Mouse (Mus musculus): ENCODE results near the gene Dcaf1. TPM values are rescaled to one million over a fixed set of nuclear protein-coding genes. Genes with fewer than 3 reads are reported as not detected.

Dcaf1 gene
- total and polyA plus RNA-seq, 3 experiments: 56.3 to 131 (median 58.7) TPM

- peak; percentile 98 for TF ChIP-seq MXI1 (IDR thresholded peaks at IDR 0.05; ENCODE audit: low read depth, low read length)
- peak; percentile 96 for TF ChIP-seq MAX (IDR thresholded peaks at IDR 0.05; ENCODE audit: low read length)
- peak; percentile 85 for TF ChIP-seq CHD2 (IDR thresholded peaks at IDR 0.05; ENCODE audit: low read length)
- peak; percentile 69 for TF ChIP-seq KAT2A (conservative IDR thresholded peaks at IDR 0.05; ENCODE audit: low read depth, low read length)
- TF ChIP-seq ZNF384 (IDR thresholded peaks at IDR 0.05; ENCODE audit: low read depth, low read length): no peak
- TF ChIP-seq NELFE (IDR thresholded peaks at IDR 0.05; ENCODE audit: low read depth, low read length): peak; percentile 95
- no peak; a peak in 1 of 4 replicates for TF ChIP-seq EP300 (IDR thresholded peaks at IDR 0.05; ENCODE audit: low read depth in 1 of 2, low read length in 2 of 2)
- TF ChIP-seq GABPA (IDR thresholded peaks at IDR 0.05; ENCODE audit: low read depth, low read length): no peak
- peak; percentile 97 for TF ChIP-seq SIN3A (IDR thresholded peaks at IDR 0.05; ENCODE audit: low read length)
- no peak for TF ChIP-seq SMC3 (IDR thresholded peaks at IDR 0.05; ENCODE audit: low read depth, low read length)
- peak; percentile 93 for TF ChIP-seq POLR2AphosphoS2 (IDR thresholded peaks at IDR 0.05; ENCODE audit: low read length)
- TF ChIP-seq USF1 (IDR thresholded peaks at IDR 0.05; ENCODE audit: low read depth, low read length): peak; percentile 85
- TF ChIP-seq HCFC1 (IDR thresholded peaks at IDR 0.05; ENCODE audit: low read depth, low read length): peak; percentile 90
Measured at GRCm38 (mm10) chr9:106891829-106892551, 70.3 kb downstream of the Dcaf1 start, which contains the start of gene Manf (continued).

DNA sequence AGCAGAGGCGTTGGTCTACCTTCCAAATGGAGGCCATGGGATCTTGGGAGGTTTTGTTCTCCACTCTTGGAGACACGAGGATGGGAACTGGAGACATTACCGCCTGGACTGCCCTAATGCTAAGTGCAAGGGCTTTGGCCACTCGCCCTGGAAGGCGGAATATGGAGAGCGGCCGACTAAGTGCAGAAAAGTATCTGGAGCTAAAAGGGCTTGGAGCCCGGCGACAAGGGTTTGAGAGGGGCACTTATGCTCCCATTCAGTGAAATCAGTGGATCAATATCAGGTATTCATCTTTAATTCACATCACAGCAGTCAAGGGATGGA lies 70.8 kb downstream of the Dcaf1 start:
- peak overlapping the region; percentile 86 for H3K27ac ChIP-seq (ENCODE audit: control insufficient read depth, low read depth, low read length)
- H3K9ac ChIP-seq (ENCODE audit: control insufficient read depth, low read depth, low read length, poor library complexity, severe bottlenecking): peak overlapping the region; percentile 81
- peaks cover 27% of the 10 kb centered on the region for H3K79me2 ChIP-seq (ENCODE audit: control insufficient read depth, insufficient read depth, low read length, poor library complexity)
- H3K36me3 ChIP-seq (ENCODE audit: control insufficient read depth in 1 of 2, insufficient read depth in 2 of 2, low read length in 2 of 2): peaks cover 3 to 26% of the 10 kb centered on the region in 2 experiments
- peak overlapping the region; percentile 67 to 89 for H3K4me3 ChIP-seq (ENCODE audit: control insufficient read depth in 1 of 2, insufficient read depth in 1 of 2, low read depth in 2 of 2, low read length in 2 of 2)
- peaks cover 3 to 4% of the 10 kb centered on the region in 2 experiments; a peak in 2 of 4 replicates for H3K27me3 ChIP-seq (ENCODE audit: control insufficient read depth in 1 of 2, insufficient read depth in 2 of 2, low read length in 2 of 2)
- DNase-seq (ENCODE audit: low read depth, low spot score): no peak
- peaks cover 6 to 24% of the 10 kb centered on the region in 2 experiments; a peak in 3 of 4 replicates for H3K4me1 ChIP-seq (ENCODE audit: control insufficient read depth in 1 of 2, insufficient read depth in 2 of 2, low read length in 2 of 2)
- TF ChIP-seq MYB (IDR thresholded peaks at IDR 0.05; ENCODE audit: low read depth, low read length) (no peak), POLR2AphosphoS5 (IDR thresholded peaks at IDR 0.05; ENCODE audit: borderline replicate concordance, low read depth, low read length) (0 out of 2 replicates have a peak, but pooled peaks have one; percentile 23)
- no peaks in the 10 kb centered on the region for H3K9me3 ChIP-seq (replicated peaks; ENCODE audit: insufficient read depth, low read length)

GRCm38 (mm10) chr9:106893327-106893726 lies 71.7 kb downstream of the Dcaf1 start:
- peak; percentile 19 for DNase-seq (ENCODE audit: low read depth, low spot score)
- H3K4me3 ChIP-seq (ENCODE audit: control insufficient read depth in 1 of 2, insufficient read depth in 1 of 2, low read depth in 2 of 2, low read length in 2 of 2): peak overlapping the region in 1 of 2 experiments; percentile 89; a peak in 1 of 4 replicates
- peaks cover 3 to 4% of the 10 kb centered on the region in 2 experiments; a peak in 3 of 4 replicates for H3K27me3 ChIP-seq (ENCODE audit: control insufficient read depth in 1 of 2, insufficient read depth in 2 of 2, low read length in 2 of 2)
- H3K9me3 ChIP-seq (replicated peaks; ENCODE audit: insufficient read depth, low read length): no peaks in the 10 kb centered on the region
- H3K9ac ChIP-seq (ENCODE audit: control insufficient read depth, low read depth, low read length, poor library complexity, severe bottlenecking): no peak overlapping the region
- H3K27ac ChIP-seq (ENCODE audit: control insufficient read depth, low read depth, low read length): no peak overlapping the region
- TF ChIP-seq ZKSCAN1 (IDR thresholded peaks at IDR 0.05; ENCODE audit: low read depth, low read length) (no peak), UBTF (IDR thresholded peaks at IDR 0.05; ENCODE audit: borderline replicate concordance, insufficient read depth, low read depth, low read length) (no peak), HCFC1 (IDR thresholded peaks at IDR 0.05; ENCODE audit: low read depth, low read length) (no peak), MAFK (IDR thresholded peaks at IDR 0.05; ENCODE audit: borderline replicate concordance, low read depth, low read length) (no peak), CTCF (IDR thresholded peaks at IDR 0.05 in 2 of 3, conservative IDR thresholded peaks at IDR 0.05 in 1 of 3; ENCODE audit: control insufficient read depth in 1 of 3, insufficient read depth in 1 of 3, low read depth in 2 of 3, low read length in 3 of 3, poor library complexity in 1 of 3, severe bottlenecking in 1 of 3) (no peak), POLR2A (IDR thresholded peaks at IDR 0.05; ENCODE audit: control insufficient read depth in 1 of 2, insufficient read depth in 1 of 2, low read depth in 1 of 2, low read length in 2 of 2, poor library complexity in 1 of 2) (no peak), NRF1 (IDR thresholded peaks at IDR 0.05; ENCODE audit: insufficient read depth, low read depth, low read length, poor library complexity, severe bottlenecking) (no peak), ZNF384 (IDR thresholded peaks at IDR 0.05; ENCODE audit: low read depth, low read length) (no peak), SIN3A (IDR thresholded peaks at IDR 0.05; ENCODE audit: low read length) (no peak)
- H3K79me2 ChIP-seq (ENCODE audit: control insufficient read depth, insufficient read depth, low read length, poor library complexity): peaks cover 27% of the 10 kb centered on the region
- H3K36me3 ChIP-seq (ENCODE audit: control insufficient read depth in 1 of 2, insufficient read depth in 2 of 2, low read length in 2 of 2): peaks cover 3 to 24% of the 10 kb centered on the region in 2 experiments
- H3K4me1 ChIP-seq (ENCODE audit: control insufficient read depth in 1 of 2, insufficient read depth in 2 of 2, low read length in 2 of 2): peaks cover 6 to 19% of the 10 kb centered on the region in 2 experiments; a peak in 3 of 4 replicates

Data from MEL (cell line).